In the genomic region with DNA sequence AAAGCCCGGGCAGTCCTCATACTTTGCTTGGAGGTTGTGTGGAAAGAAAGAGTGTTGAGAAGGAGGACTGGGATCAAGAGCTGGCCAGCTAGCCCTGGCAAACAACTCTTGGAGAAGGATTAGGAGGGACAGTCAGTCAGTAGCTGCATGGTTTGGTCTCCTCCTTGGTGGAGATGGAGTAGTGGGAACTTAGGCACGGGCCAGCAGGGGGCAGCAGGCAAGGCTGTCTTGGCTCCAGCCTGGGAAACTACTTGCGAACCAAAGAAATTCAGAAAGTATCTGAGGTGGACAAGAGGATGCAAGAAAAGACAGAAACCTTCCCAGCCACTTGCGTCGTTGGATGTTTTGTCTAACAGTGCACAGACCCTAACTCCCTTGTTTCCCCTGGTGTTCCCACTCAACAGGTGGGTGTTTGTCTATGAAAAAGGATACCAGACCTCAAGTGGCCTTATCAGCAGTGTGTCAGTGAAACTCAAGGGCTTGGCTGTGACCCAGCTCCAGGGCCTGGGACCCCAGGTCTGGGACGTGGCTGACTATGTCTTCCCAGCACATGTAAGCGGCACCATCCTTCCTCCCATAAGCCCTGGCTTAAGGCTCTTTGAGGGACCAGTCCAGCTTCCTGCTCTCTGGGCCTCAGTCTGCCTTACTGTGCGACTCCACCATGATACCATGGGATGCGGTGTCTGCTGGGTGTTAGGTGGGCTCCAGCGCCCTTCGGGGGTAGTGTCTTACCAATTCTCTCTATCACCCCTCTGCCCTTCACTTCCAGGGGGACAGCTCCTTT, we compare ENCODE assay signal across 8 mouse cellular contexts. TPM values are rescaled to one million over a fixed set of nuclear protein-coding genes. Genes with fewer than 3 reads are reported as not detected.
A peak's percentile ranks its signal among the peaks of the same experiment; 100 is the strongest.
DNase-seq lines count a peak whose midpoint lies in the region; ATAC-seq and TF ChIP-seq lines count a peak whose summit lies in the region.

No protein-coding gene starts in this region.

- WGBS in kidney, embryonic 14.5 days = 62% methylated on average over 11 of the region's 11 CpGs
- 62% methylated on average over 11 of the region's 11 CpGs for WGBS in limb, embryonic 14.5 days

- H3K27ac ChIP-seq in kidney, embryonic 14.5 days (ENCODE audit: low read depth, low read length) = no peak overlapping the region
- no peak overlapping the region for H3K27ac ChIP-seq in limb, embryonic 14.5 days (replicated peaks; ENCODE audit: low read depth, low read length)

- no peak for ATAC-seq in kidney, embryonic 14.5 days (ENCODE audit: low FRiP score, low TSS enrichment)
- ATAC-seq in erythroblast, adult 5-6 weeks (replicated peaks; ENCODE audit: low FRiP score, poor library complexity, severe bottlenecking) = 0 out of 2 replicates have a peak, but pooled peaks have one; percentile 21
- peak; percentile 41; the same call in 1 of the 2 replicates for ATAC-seq in limb, embryonic 14.5 days (ENCODE audit: low FRiP score, low read depth)
- ATAC-seq in neutrophil, adult 5-6 weeks (ENCODE audit: extremely low read depth, insufficient number of reproducible peaks, low FRiP score, poor library complexity, severe bottlenecking) = peak; percentile 57
- ATAC-seq in inflammation-experienced regulatory T-cells, adult 6 months = no peak

- no peaks in the 10 kb centered on the region for H3K4me1 ChIP-seq in kidney, embryonic 14.5 days (ENCODE audit: control insufficient read depth, insufficient read depth, low read length)
- no peaks in the 10 kb centered on the region for H3K4me1 ChIP-seq in limb, embryonic 14.5 days (ENCODE audit: control insufficient read depth, insufficient read depth, low read length)

- H3K27me3 ChIP-seq in kidney, embryonic 14.5 days (ENCODE audit: control insufficient read depth, insufficient read depth, low read length) = peaks cover 6% of the 10 kb centered on the region; the same call in 1 of the 2 replicates
- H3K27me3 ChIP-seq in limb, embryonic 14.5 days (ENCODE audit: control insufficient read depth, insufficient read depth, low read length) = no peaks in the 10 kb centered on the region

- H3K4me3 ChIP-seq in kidney, embryonic 14.5 days (ENCODE audit: low read length) = no peak overlapping the region
- H3K4me3 ChIP-seq in limb, embryonic 14.5 days (replicated peaks; ENCODE audit: low read length) = no peak overlapping the region

- H3K9me3 ChIP-seq in kidney, embryonic 14.5 days (ENCODE audit: control insufficient read depth, low read length) = no peaks in the 10 kb centered on the region
- H3K9me3 ChIP-seq in limb, embryonic 14.5 days (ENCODE audit: control insufficient read depth, low read length) = no peaks in the 10 kb centered on the region

- DNase-seq in kidney, adult 11 months = peak; percentile 30
- DNase-seq in CD8-positive naive resting alpha-beta T cell, adult 2 months (ENCODE audit: low read depth in 2 of 2, low spot score in 2 of 2) = peak; percentile 40 to 55
- DNase-seq in adrenal gland, postnatal 10 days = peak; percentile 82
- peak; percentile 50 for DNase-seq in limb, embryonic 14.5 days (ENCODE audit: low spot score)

- H3K4me2 ChIP-seq in kidney, embryonic 14.5 days (replicated peaks; ENCODE audit: low read depth, low read length) = no peak overlapping the region
- no peak overlapping the region for H3K4me2 ChIP-seq in limb, embryonic 14.5 days (replicated peaks; ENCODE audit: low read depth, low read length, severe bottlenecking)

- H3K9ac ChIP-seq in kidney, embryonic 14.5 days (ENCODE audit: low read depth, low read length) = no peak overlapping the region
- H3K9ac ChIP-seq in limb, embryonic 14.5 days (ENCODE audit: low read depth, low read length, severe bottlenecking) = no peak overlapping the region

- no peaks in the 10 kb centered on the region for H3K36me3 ChIP-seq in kidney, embryonic 14.5 days (ENCODE audit: control insufficient read depth, insufficient read depth, low read length)
- H3K36me3 ChIP-seq in limb, embryonic 14.5 days (ENCODE audit: control insufficient read depth, insufficient read depth, low read length) = no peaks in the 10 kb centered on the region

- no peak for TF ChIP-seq POLR2A in limb, embryonic 14.5 days (IDR thresholded peaks at IDR 0.05; ENCODE audit: borderline replicate concordance, extremely low read depth, insufficient read depth, insufficient read length)

RNA-seq across cellular contexts. Expression of a gene that starts 9.0 kb away (rescaled TPM):
- polyA plus RNA-seq in kidney, embryonic 14.5 days (2014; fragmentation: Nextera tagmentation; extraction: Ambion mirVana) = 0.61 and 0.76 TPM in 2 replicates
- total RNA-seq in adrenal gland, postnatal 10 days (2021) = 1 to 10 TPM; 1.3 TPM
- total RNA-seq in erythroblast, adult 5-6 weeks (2015; ENCODE audit: low replicate concordance) = 0.58 and 1.5 TPM in 2 replicates
- 1.5 and 3.2 TPM in 2 replicates for total RNA-seq in erythroblast, adult 5-6 weeks (2017; ENCODE audit: low replicate concordance)
- 1.8 and 2.1 TPM in 2 replicates for polyA plus RNA-seq in limb, embryonic 14.5 days (2012; rRNA removed)
- 1.9 and 2.2 TPM in 2 replicates for polyA plus RNA-seq in limb, embryonic 14.5 days (2014; fragmentation: Nextera tagmentation; extraction: Ambion mirVana)
- total RNA-seq in neutrophil, adult 5-6 weeks (2017) = 2.4 and 2.6 TPM in 2 replicates
- not detected for polyA plus RNA-seq in inflammation-experienced regulatory T-cells, adult 6 months (2017; shearing (Covaris generic))

RNA-seq across cellular contexts. Expression of a gene that starts 10.9 kb away (rescaled TPM):
- 2.2 and 2.8 TPM in 2 replicates for polyA plus RNA-seq in kidney, embryonic 14.5 days (2014; fragmentation: Nextera tagmentation; extraction: Ambion mirVana)
- total RNA-seq in adrenal gland, postnatal 10 days (2021) = 1 to 10 TPM; 1.3 to 1.9 TPM
- not detected in 2 replicates for total RNA-seq in erythroblast, adult 5-6 weeks (2015; ENCODE audit: low replicate concordance)
- total RNA-seq in erythroblast, adult 5-6 weeks (2017; ENCODE audit: low replicate concordance) = 0.77 TPM in 1 of 2 replicates, not detected in the other
- 11.1 and 11.4 TPM in 2 replicates for polyA plus RNA-seq in limb, embryonic 14.5 days (2012; rRNA removed)
- 5.5 and 5.8 TPM in 2 replicates for polyA plus RNA-seq in limb, embryonic 14.5 days (2014; fragmentation: Nextera tagmentation; extraction: Ambion mirVana)
- total RNA-seq in neutrophil, adult 5-6 weeks (2017) = 5.1 and 6.3 TPM in 2 replicates
- polyA plus RNA-seq in inflammation-experienced regulatory T-cells, adult 6 months (2017; shearing (Covaris generic)) = 1 to 10 TPM in 2 of 3 experiments, under 1 TPM in 1; 0.92 to 3.2 (median 3.0) TPM

RNA-seq across cellular contexts. Expression of a gene that starts 39.7 kb away (rescaled TPM):
- 8.7 and 12.9 TPM in 2 replicates for polyA plus RNA-seq in kidney, embryonic 14.5 days (2014; fragmentation: Nextera tagmentation; extraction: Ambion mirVana)
- total RNA-seq in adrenal gland, postnatal 10 days (2021) = 10 to 100 TPM in 1 of 2 experiments, 1 to 10 TPM in 1; 9.1 to 11.7 TPM
- total RNA-seq in erythroblast, adult 5-6 weeks (2015; ENCODE audit: low replicate concordance) = 3.7 and 5.0 TPM in 2 replicates
- 7.3 and 11.2 TPM in 2 replicates for total RNA-seq in erythroblast, adult 5-6 weeks (2017; ENCODE audit: low replicate concordance)
- 6.3 and 7.1 TPM in 2 replicates for polyA plus RNA-seq in limb, embryonic 14.5 days (2012; rRNA removed)
- 10.1 and 11.7 TPM in 2 replicates for polyA plus RNA-seq in limb, embryonic 14.5 days (2014; fragmentation: Nextera tagmentation; extraction: Ambion mirVana)
- 17.4 and 18.7 TPM in 2 replicates for total RNA-seq in neutrophil, adult 5-6 weeks (2017)
- polyA plus RNA-seq in inflammation-experienced regulatory T-cells, adult 6 months (2017; shearing (Covaris generic)) = 10 to 100 TPM; 12.6 to 21.1 (median 19.4) TPM

RNA-seq across cellular contexts. Expression of a gene that starts 46.9 kb away (rescaled TPM):
- 1.3 and 2.2 TPM in 2 replicates for polyA plus RNA-seq in kidney, embryonic 14.5 days (2014; fragmentation: Nextera tagmentation; extraction: Ambion mirVana)
- total RNA-seq in adrenal gland, postnatal 10 days (2021) = 10 to 100 TPM; 20.1 to 26.6 TPM
- 27.0 and 30.7 TPM in 2 replicates for total RNA-seq in erythroblast, adult 5-6 weeks (2015; ENCODE audit: low replicate concordance)
- 22.7 and 25.3 TPM in 2 replicates for total RNA-seq in erythroblast, adult 5-6 weeks (2017; ENCODE audit: low replicate concordance)
- 2.6 and 2.7 TPM in 2 replicates for polyA plus RNA-seq in limb, embryonic 14.5 days (2012; rRNA removed)
- 2.3 TPM in 2 replicates for polyA plus RNA-seq in limb, embryonic 14.5 days (2014; fragmentation: Nextera tagmentation; extraction: Ambion mirVana)
- 240 and 251 TPM in 2 replicates for total RNA-seq in neutrophil, adult 5-6 weeks (2017)
- 100 to 1,000 TPM in 1 of 3 experiments, 10 to 100 TPM in 2; 61.5 to 121 (median 72.5) TPM for polyA plus RNA-seq in inflammation-experienced regulatory T-cells, adult 6 months (2017; shearing (Covaris generic))

Comparison
In these comparisons a context has a peak if more than half of its experiments do, and no peak if none do; other contexts are left out.
1. DNase-seq: peak in every context shown above with its lines; median percentile 82 in adrenal gland, postnatal 10 days; 50 in limb, embryonic 14.5 days; 48 in CD8-positive naive resting alpha-beta T cell, adult 2 months; 30 in kidney, adult 11 months.
2. ATAC-seq: peak in erythroblast, adult 5-6 weeks (single experiment), limb, embryonic 14.5 days (single experiment) and neutrophil, adult 5-6 weeks (single experiment); none in kidney, embryonic 14.5 days (single experiment) and inflammation-experienced regulatory T-cells, adult 6 months (single experiment).